Mouse (Mus musculus) embryo, embryonic 11 days (tissue): Measurements from ENCODE around the gene Ctcfl.

Source experiments
- DNase-seq: peaks from one replicate; pipeline ENCODE4 v3.0.0-alpha.2; 2015

The Ctcfl gene

DNA sequence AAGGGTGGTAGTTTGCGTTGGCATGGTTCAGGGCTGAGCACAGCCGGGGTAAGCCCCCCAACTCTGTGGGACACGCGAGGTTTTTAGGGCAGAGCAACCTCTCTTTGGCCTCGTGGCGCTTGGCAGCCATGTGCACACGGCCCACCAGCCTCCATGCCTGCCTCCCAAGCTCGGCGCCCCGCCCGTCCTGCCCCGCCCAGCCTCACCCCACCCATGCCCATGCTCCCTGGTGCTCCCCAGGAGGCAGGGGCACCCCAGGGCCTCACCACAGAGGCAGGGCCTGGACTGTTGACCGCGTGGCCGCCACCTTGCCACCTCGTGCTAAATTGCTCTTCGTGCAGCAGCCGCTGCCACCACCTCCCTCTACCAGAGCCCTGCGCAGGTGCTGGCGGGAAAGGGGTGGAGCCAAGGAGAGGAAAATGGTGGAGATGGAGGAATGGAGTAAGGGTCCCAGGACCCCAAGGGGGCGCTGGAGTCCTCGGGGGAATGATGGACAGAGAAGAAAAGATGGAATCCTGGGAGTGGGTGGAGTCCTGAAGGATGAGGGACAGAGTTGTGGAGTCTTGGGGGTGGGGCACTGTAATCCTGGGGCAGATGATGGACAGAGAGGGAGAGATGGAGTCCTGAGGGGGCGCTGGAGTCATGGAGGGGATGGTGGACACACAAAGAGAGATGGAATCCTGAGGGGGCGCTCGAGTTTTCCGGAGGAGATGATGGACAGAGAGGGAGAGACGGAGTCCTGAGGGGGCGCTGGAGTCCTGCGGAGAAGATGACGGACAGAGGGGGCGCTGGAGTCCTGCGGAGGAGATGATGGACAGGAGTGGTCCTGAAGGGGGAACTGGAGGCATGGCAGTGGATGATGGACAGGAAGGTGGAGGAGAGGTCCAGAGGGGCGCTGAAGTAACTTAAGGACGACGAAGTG, at the start of gene Ctcfl:
Gene Ctcfl (minus strand): TSS at position 503 of the 922 bp plus-strand sequence.
- DNase-seq = no peak

DNA sequence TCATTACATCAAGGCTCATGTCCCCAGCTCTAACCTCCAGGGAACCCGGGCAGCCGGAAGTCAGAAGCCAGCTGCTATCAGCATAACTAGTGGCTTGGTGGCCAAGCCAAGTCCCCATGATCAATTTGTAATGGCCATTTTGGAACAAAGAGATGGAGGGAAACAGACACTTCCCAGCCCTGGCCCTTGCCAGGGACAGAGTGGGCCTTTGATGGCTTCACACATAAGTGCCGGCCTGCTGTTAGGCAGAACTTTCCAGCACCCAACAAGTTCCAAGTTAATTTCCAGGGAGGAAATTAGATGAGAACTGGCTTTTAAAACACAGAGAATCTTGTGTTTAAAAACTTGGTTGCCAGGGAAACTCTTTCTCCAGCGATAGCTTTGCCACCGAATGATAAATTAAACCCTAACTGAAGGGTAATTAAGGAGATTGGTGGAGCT, 49.1 kb upstream of the Ctcfl start:
- DNase-seq = no peak

DNA sequence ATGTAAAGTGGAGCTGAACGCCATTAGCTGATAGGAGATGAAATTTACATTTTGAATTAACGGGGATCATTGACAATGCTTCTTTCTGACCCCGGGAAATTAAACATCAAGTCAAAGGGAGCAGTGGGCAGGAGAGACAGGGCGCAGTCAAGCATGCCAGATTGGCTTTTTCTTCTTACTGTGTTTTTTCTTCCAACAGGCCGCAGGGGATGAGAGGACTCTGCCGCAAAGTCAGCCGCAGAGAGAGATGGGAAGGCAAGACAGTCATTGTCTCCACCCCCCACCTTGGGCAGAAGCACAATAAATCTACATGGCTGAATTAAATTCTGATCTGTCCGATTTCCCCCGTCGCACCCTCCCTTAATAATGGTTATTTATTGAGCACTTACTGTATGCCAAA, 46.0 kb upstream of the Ctcfl start:
- DNase-seq = no peak

DNA sequence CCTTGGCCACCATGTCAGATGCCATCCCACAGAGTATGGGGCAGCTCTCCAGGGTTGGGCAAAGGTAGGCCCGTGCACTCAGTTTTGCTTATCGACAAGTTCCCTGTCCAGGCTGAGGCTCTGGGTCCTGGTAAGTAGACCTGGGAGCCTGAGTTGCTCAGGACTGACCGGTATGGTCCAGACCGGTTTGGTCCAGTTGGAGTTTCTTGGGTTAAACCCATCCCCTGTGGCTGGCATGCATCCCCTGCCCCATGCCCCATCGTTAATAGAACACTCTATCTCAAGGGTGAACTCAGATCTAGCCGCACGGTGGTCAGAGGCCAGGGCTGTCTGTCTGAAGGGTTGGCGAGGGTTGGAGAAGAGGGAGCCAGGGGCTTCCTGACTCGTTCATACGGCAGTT, 45.6 kb upstream of the Ctcfl start:
- no peak for DNase-seq

DNA sequence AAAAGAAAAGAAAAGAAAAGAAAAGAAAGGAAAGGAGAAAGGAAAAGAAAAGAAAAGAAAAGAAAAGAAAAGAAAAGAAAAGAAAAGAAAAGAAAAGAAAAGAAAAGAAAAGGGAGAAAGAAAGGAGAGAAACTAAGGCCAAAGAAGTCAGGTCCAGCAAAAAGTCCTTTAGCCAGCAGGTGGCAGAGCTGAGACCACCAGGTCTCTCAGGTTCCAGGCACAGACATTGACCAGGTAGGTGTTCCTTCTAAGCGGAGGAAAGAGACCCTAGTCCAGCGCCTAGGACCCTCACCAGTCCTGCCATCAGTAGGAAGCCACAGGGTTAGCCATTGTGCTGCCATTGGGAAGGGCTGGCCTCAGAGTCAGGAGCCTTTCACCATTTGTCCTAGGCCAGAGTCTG, 45.0 kb upstream of the Ctcfl start:
- DNase-seq = peak; percentile 54

DNA sequence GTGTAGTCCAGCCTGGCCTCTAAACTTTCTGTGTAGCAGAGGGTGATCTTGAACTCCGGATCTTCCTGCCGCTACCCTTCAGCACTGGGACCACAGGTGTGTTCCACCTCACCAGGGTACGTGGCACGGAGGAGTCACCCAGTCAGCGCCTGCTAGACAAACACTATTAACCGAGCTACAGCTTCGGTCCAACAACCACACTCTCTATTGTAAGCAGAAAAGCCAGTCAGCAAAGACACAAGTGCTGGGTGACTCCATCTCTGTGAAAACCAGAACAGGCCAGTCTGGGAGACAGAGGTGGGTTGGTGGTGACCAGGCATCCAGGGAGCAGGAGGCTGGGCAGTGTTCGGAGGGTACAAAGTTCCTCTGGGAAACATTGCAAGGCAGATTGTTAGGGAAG, 44.1 kb upstream of the Ctcfl start:
- DNase-seq = no peak

DNA sequence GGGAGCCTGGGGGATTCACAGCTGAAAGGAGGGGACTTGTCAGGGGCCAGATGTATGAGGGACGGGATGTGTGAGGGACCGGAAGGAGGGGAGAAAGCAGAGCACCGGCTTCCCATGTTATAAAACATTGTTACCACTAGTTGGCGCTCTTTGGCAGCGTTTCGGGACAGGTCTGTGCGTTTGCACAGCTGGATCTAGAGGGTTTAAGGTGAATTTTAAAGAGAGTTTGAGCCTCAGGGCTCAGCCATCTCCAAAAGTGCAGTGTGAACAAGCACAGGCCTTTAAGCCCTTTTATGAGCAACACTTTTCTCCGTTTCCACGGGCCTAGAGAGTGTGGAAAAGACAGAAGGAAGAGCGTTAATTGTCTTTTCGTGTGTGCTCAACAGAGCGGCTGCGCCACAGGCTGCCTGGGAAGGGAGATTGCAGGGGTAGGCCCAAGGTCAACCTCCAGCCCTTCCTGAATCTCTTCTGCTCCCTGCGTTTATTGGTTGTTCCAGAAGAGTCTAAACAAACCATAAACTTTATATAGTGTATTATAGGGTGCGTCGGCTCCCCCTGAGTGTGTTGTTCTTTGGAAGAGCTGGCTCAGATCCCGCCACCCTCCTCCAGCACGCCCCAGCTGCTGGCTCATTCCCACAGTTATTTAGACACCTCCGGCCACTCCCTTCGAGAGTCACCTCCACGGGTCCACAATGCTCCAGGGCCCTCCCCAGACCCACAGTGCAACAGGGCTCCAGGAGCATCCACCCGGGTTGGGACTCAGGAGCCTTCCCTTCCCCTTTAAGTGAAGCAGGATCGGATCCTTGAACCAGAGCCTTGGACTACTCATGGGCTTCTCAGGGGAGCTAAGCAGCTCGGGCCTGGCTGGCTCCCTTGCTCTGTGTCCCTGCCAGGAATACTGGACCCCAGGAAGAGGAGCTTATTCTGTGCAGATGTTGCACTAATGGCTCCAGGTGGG, 40.3 kb upstream of the Ctcfl start:
- DNase-seq = peak; percentile 88

DNA sequence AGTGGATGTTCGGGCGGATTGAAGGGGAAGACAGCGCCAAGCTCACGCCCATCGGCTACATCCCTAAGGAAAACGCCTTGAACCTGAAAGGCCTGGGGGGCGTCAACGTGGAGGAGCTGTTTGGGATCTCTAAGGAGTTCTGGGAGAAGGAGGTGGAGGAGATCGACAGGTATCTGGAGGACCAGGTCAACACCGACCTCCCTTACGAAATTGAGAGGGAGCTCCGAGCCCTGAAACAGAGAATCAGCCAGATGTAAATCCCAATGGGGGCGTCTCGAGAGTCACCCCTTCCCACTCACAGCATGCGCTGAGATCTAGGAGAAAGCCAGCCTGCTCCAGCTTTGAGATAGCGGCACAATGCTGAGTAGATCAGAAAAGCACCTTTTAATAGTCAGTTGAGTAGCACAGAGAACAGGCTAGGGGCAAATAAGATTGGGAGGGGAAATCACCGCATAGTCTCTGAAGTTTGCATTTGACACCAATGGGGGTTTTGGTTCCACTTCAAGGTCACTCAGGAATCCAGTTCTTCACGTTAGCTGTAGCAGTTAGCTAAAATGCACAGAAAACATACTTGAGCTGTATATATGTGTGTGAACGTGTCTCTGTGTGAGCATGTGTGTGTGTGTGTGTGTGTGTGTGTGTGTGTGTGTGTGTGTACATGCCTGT, 39.2 kb upstream of the Ctcfl start:
- no peak for DNase-seq

DNA sequence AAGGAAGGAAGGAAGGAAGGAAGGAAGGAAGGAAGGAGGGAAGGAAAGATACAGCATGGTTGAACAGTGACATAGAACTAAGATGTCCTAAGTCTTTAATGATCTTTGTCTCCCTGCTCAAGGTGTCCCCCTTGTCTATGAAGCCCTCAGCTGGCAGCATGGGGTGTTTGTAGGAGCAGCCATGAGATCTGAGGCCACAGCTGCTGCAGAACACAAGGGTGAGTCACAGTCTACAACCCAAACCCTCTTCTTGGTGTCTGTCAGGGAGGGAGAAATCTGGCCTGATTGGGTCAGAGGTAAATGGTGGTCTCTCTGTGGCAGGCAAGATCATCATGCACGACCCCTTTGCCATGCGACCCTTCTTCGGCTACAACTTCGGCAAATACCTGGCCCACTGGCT, 38.5 kb upstream of the Ctcfl start:
- no peak for DNase-seq

DNA sequence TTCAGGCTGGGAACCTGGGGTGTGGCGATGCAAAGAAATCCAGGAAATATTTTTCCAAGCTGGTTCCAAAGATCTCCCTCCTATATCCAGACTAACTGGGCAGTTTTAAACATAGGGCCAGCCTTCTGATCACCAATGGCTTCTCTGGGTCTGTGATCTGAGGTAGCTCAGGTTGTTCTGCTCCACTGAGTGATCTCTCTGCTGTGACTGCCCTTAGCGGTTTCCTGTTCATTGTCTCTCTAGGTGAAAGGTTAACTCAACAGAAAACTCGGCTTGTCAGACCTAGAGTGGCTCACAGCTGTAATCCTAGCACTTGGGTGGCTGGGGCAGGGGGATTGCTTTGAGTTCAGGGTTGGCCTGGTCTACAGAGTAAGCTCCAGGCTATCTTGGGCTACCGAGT, 38.1 kb upstream of the Ctcfl start:
- no peak for DNase-seq

DNA sequence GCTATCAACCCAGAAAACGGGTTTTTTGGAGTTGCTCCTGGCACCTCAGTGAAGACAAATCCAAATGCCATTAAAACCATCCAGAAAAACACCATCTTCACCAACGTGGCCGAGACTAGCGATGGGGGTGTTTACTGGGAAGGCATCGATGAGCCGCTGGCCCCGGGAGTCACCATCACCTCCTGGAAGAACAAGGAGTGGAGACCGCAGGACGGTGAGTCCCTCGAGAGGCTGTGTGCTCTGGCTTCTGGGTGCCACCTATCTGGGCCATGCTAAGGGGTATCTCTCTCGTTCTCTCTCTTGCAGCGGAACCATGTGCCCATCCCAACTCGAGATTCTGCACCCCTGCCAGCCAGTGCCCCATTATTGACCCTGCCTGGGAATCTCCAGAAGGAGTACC, 37.6 kb upstream of the Ctcfl start:
- no peak for DNase-seq

DNA sequence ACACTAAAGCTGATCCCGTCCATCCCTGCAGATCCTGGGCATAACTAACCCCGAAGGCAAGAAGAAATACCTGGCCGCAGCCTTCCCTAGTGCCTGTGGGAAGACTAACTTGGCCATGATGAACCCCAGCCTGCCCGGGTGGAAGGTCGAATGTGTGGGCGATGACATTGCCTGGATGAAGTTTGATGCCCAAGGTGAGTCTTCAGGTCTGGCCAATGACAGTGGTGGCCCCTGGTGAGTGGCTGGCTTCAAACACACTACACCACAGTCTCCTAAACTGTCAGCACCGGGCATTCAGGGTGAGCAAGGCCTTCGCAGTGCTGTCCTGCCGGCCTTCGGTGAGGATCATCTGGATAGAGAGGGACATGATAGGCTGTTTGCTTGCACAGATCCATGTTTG, 36.6 kb upstream of the Ctcfl start:
- DNase-seq = no peak

DNA sequence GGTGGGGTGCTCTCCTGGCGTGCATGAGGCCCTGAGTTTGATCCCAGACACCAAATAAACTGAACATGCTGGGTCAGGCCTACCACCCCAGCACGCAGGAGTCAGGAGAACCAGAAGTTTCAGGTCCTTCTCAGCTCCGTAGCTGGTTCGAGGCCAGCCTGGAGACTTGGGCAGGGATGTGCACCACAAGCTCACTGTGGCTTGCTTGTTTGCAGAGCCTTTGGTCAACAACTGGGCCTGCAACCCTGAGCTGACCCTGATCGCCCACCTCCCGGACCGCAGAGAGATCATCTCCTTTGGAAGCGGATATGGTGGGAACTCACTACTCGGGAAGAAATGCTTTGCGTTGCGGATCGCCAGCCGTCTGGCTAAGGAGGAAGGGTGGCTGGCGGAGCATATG, 35.6 kb upstream of the Ctcfl start:
- no peak for DNase-seq

DNA sequence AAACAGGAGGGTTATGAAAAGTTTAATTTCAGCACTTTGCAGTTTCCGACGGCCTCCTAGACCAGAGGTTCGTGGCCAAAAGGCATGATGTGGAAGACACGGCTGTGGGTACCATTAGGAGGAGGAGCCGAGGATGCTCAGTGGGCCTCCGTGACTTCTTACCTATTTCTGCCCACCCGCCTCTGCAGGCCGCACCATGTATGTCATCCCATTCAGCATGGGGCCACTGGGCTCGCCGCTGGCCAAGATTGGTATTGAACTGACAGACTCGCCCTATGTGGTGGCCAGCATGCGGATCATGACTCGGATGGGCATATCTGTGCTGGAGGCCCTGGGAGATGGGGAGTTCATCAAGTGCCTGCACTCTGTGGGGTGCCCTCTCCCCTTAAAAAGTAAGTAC, 35.2 kb upstream of the Ctcfl start:
- no peak for DNase-seq

DNA sequence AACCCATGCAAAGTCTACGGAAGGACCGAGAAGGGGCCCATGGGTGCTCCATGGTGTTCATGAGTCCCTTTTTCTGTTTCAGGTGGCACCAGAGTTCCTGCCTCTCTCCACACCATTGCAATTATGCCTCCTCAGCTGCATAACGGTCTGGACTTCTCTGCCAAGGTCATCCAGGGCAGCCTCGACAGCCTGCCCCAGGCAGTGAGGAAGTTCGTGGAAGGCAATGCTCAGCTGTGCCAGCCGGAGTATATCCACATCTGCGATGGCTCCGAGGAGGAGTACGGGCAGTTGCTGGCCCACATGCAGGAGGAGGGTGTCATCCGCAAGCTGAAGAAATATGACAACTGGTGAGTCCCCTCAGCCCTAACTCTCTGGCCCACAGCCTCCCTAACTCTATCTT, 33.9 kb upstream of the Ctcfl start:
- no peak for DNase-seq

DNA sequence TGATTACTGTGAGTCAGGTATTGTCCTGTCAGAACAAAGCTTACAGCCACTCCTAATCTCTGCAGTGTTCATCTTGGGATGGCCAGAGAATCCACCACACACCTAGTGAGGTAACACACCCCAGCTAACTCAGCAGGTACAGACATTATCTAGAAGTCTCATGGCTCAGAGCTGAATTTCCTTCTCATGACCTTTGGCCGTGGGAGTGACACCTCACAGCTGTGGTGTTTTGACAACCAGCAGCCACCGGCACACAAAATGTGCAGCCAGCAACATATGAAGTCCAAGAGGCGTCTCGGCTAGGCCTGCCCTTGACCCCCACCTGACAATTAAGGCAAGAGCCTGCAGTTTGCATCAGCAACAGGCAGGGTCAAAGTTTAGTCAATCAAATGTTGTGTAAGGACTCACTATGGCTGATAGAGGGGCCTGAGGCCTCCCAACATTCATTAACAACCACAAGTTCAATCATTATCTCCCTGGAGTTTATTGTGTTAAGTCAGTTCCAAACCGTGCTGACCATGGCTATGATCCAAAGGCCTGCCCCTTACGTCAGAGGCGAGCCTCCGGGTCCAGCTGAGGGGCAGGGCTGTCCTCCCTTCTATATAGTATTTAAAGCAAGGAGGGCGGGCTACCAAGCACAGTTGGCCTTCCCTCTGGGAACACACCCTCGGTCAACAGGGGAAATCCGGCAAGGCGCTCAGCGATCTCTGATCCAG, 33.3 kb upstream of the Ctcfl start, which contains the start of gene Pck1:
Gene Pck1 (plus strand): TSS at position 613 of the 716 bp plus-strand sequence.
- no peak for DNase-seq

DNA sequence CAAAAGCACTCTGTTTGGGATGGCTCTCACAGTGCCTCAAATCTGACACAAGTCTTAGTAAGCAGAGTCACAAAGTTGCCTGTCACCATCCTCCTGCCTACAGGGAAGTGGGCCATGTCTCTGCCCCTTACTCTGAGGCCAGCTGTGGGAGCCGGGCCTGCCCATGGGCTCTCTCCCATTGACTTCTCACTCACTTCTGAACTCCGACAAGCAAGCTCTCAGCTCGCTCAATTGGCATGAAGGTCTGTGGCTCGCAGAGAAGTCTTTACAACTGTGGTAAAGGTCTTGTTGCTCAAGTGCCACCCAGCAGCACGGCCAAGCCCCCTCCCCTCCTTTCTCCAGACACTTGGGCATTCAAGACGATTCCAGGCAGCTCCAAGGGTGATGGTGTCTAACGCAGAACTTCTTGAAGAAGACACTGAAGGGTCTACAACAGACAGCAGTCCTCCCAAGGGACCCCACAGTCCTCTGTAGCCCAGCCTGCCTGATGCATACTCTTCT, 32.5 kb upstream of the Ctcfl start:
- no peak for DNase-seq

DNA sequence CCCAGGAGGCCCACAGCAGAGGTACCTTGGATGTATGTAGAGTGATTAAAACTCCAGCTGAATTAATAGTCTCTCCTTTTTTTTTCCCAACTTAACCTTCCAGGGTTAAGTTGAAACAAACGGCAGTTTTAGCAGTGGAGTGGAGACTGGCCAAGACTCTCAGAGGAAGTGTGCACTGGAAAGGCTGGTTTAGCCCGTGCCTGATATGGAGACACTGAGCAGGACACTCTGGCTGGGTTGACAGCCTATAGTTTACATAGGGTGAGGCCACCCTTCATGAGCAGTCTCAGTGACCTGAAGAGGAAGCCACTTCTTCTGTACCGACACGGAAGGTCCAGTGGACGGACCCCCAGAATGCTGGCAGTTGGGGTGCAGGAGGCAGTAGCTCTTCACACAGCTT, 32.0 kb upstream of the Ctcfl start:
- DNase-seq = no peak

DNA sequence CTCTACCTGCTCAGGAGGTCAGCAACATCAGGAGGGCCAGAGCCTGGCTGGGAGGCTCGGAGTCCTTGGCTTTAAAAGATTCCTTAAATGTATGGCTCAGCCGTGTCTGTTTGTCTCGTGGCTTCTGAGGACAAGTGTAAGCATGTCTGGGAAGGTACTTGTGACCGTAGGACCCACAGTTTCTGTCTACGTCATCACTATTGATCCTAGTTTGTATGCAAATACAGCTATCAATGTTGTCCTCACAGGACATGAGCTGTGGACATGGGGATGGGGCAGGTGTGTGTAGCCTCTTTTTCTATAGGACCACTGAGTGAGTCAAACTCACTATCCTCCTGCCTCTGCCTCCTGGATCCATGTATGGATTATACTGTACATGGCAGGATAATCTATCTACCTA, 28.7 kb upstream of the Ctcfl start:
- DNase-seq = no peak

DNA sequence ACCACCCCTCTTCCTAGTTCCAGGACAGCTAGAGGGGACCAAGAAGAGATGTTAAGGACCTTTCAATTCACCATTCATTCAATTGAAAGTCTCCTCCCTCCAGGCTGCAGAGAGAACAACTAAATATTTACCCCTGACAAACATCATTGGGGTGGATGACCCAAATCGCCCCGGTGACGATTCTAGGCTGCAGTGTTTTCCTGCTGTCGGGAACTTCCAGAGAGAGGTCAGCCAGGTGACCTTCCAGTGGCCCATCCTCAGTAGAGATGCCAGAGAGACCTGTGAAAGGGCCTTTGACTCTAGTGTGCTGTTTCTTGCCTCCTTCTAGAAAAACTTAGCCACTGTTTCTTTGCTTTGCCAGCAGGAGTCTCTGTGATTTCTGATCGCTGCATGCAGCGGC, 27.4 kb upstream of the Ctcfl start:
- no peak for DNase-seq

DNA sequence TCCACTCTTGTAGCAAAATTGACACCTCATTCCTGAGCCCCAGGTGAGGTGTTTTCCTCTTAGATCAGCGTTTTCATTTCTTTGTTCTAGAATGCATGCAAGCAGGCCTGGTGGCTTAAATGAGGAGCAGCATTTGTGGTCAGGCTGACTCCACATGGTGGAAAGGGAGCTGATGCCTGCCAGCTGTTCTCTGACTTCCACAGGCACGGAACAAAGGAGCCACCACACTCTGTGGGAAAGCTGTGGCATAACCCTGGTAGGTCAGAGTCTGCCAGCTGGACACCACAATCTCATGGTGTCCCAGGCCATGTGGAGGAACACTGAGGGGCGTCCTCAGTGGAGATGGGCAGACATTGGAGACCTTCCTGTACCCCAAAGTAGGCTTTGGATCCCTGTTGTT, 26.5 kb upstream of the Ctcfl start:
- DNase-seq = no peak

DNA sequence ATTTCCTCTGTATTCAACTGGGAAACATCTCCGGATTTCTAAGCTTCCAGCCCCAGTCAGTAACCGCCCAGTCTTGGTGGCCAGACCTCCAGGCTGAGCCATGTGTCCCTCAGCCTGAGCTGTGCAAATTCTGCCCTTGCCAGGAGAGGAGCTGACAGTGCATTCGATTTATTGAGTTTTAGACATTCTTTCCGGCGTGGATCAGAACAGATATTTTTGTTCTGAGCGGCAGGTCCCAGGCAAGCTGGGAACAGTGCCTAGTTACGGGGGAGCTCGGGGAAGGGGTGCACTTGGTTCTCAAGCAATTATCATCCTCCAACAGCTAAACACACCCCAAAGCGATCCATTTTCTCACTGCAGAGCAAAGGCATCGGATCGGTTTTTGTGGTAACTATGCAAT, 24.3 kb upstream of the Ctcfl start:
- no peak for DNase-seq
